Mouse (Mus musculus) G1E (cell line): Measurements from ENCODE around the gene Arf6.

Source experiments
- CTCF ChIP-seq: IDR thresholded peaks from 2 replicates; pipeline ENCODE4 v1.5.1; 2012; ENCODE audit warnings: low read depth, low read length, inconsistent platforms, mixed read lengths
- GATA1 ChIP-seq: IDR thresholded peaks from 2 replicates; pipeline ENCODE4 v1.6.1; 2012; ENCODE audit warnings: borderline replicate concordance, low read length, inconsistent platforms, mixed read lengths
- GATA2 ChIP-seq: IDR thresholded peaks from 2 replicates; pipeline ENCODE4 v1.6.1; 2012; ENCODE audit warnings: low read depth, low read length, inconsistent platforms, borderline replicate concordance
- POLR2AphosphoS5 ChIP-seq: IDR thresholded peaks from 2 replicates; pipeline ENCODE4 v1.6.1; 2012; ENCODE audit warnings: low read depth, low read length, inconsistent platforms; ENCODE audit not compliant: insufficient replicate concordance
- TAL1 ChIP-seq: conservative IDR thresholded peaks from 2 replicates; pipeline ENCODE4 v1.6.1; 2012; ENCODE audit warnings: low read depth, low read length, inconsistent platforms, mixed read lengths

DNA sequence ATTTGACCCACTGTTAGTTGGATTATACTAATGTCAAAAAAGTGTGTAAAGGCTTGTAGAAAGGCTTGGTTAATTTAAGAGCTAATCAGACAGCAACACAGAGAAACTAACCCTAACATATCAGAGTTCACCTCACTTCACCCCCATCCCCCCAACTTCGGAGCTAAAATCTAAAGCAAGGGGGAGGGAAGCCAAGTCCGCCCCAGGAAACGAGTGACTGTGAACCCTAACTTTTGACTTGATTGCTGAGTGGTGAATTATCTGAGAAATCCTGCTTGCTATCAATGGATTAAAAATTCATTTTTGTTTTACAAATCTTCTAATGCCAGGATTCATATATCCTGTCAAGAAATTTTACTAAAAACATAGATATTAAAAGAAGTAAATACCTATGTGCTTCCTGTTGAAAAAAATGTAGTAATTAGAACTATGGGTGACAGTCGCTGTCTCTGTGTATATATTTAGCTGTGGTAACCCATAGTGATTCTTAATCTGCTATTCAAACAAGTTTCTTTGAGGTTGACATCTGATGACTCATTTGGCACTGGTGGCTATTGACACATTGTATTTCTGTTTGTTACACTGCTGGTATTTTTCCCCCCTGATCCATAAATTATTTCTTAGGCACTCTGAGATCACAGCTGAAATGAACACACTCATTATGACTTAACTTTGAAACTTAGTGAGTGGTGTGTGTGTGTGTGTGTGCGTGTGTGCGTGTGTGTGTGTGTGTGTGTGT lies 13.8 kb downstream of the Arf6 start:
- no peak for TF ChIP-seq GATA1
- no peak for TF ChIP-seq POLR2AphosphoS5
- TF ChIP-seq CTCF: no peak
- no peak for TF ChIP-seq GATA2
- no peak for TF ChIP-seq TAL1
